Mouse (Mus musculus) adrenal gland, adult 8-10 months (tissue): ENCODE measurements around the gene Ptprh. TPM values are rescaled to one million over a fixed set of nuclear protein-coding genes. Genes with fewer than 3 reads are reported as not detected.
A peak's percentile ranks its signal among the peaks of the same experiment; 100 is the strongest.
"Not testable (repeated sequence)": the region's sequence is repeated elsewhere in the genome, so short reads cannot be mapped to it uniquely, and the experiment has no call there.

Experiments used
- DNase-seq: peaks from one replicate; pipeline ENCODE4 v3.0.0; 2022
- total RNA-seq, 4 experiments: library from RNA; stranded (reverse); gene quantifications; 2 replicates each; pipeline ENCODE4 v1.2.4; 2022

The Ptprh gene
- total RNA-seq, 4 experiments from 2014 or later = not detected

DNA sequence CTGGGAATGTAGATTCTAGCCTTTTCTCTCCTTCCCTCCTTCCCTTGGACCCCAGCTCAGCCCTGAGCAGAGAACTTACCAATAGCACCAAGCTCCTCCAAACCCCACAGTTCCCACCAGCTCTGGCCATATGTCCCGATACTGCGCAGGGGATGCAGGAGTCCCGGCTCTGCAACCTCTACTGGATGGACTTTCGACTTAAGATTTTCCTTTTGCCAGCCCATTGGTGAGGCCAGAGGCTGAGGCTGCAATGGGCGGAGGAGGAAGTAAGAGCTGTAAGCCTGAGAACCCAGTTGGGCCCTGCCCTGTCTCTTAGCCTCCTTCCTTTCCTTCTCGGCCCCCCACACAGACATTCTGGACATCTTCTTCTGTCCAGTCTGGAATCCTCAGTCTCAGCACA, 872 bp downstream of the Ptprh start:
- no peak for DNase-seq

DNA sequence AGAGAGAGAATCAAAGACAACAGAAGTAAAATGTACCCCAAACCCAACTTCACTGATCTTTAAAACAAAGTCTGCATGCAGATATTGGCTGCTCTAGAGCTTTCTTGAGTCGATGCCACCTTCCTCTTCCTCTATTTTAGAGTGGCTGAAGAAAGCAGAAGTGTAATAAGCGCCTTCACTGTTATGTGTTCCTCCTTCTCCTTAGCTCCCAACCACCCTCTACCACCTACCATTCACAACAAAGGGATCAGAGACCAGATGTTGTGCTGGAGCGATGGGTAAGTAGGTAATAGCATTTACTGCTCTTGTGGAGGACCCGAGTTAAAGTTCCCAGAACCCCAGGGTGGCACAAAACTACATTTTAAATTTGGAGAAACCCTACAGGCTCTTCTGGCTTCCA, 6.8 kb downstream of the Ptprh start:
- DNase-seq = not testable (repeated sequence)

DNA sequence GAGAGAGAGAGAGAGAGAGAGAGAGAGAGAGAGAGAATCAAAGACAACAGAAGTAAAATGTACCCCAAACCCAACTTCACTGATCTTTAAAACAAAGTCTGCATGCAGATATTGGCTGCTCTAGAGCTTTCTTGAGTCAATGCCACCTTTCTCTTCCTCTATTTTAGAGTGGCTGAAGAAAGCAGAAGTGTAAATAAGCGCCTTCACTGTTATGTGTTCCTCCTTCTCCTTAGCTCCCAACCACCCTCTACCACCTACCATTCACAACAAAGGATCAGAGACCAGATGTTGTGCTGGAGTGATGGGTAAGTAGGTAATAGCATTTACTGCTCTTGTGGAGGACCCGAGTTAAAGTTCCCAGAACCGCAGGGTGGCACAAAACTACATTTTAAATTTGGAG, 22.4 kb downstream of the Ptprh start:
- not testable (repeated sequence) for DNase-seq

DNA sequence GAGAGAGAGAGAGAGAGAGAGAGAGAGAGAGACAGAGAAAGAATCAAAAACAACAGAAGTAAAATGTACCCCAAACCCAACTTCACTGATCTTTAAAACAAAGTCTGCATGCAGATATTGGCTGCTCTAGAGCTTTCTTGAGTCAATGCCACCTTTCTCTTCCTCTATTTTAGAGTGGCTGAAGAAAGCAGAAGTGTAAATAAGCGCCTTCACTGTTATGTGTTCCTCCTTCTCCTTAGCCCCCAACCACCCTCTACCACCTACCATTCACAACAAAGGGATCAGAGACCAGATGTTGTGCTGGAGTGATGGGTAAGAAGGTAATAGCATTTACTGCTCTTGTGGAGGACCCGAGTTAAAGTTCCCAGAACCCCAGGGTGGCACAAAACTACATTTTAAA, 31.5 kb downstream of the Ptprh start:
- not testable (repeated sequence) for DNase-seq

DNA sequence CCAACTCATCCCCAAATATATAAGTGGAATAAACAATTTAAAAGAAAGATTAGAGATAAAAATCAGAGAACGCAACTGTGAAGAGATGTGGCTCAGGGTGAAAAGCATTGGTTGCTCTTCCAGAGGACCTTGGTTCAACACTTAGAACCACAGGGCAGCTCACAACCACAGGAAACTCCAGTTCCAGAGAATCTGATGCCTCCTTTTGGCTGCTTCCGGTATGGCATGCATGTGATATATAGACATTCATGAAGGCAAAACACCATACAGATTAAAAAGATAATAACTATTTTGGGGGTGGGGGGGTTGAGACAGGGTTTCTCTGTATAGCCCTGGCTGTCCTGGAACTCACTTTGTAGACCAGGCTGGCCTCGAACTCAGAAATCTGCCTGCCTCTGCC, 41.2 kb downstream of the Ptprh start:
- no peak for DNase-seq

DNA sequence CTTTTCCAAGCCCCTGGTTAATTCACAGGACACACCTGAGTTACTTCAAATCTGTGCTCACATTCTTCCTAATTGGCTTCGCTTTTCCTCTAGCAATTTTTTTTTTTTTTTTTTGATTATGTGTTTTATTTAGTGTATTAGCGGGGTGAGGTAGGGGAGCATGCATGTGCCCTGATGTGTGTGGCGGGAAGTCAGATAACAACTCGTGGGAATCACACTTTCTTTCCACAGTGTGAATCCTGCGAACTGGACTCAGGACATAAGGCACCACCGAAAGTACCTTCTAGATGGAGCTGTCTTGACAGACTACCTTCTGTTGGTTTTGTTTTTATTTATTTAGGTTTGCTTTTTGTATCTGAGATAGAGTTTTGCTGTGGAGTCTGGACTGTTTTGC, 46.7 kb downstream of the Ptprh start:
- no peak for DNase-seq

DNA sequence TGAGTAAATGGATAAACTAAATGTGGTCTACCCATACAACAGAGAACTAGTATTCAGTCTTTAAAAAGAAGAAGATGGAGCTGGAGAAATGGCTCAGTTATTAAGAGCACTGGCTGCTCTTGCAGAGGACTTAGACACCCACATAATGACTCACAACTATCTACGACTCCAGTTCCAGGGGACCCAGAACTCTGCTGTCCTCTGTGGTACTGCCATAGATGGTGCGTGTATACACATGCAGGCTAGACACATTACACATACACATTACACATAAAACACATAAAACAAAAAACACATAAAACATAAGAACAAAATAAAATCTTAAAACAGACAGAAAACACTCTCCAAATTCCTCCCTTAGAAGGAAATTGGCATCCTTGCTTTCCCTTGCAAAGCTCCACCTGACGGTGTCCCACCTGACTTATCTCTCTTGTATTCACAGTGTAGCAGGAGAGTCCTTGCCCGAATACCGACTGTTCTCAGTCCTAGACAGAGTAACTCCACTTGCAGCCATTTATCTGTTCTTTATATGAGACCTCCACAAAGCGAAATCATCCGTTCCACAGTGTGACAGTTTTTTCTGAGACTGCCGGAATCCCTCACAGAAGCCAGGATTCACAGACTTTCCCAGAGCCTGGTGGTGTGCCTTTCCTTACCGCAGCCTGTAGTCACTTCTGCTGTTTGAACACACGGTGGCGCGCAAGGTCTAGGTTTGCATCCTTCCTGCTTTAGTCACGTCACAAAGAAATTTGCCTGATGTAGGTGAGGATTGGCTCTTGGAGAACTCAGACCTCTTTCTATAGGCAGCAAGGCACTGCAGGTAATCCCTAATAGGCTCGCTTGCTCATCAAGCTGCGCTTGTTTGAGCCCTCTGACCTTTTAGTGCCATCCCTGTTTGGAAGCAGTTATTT, 47.3 kb downstream of the Ptprh start:
- DNase-seq = peak; percentile 35

DNA sequence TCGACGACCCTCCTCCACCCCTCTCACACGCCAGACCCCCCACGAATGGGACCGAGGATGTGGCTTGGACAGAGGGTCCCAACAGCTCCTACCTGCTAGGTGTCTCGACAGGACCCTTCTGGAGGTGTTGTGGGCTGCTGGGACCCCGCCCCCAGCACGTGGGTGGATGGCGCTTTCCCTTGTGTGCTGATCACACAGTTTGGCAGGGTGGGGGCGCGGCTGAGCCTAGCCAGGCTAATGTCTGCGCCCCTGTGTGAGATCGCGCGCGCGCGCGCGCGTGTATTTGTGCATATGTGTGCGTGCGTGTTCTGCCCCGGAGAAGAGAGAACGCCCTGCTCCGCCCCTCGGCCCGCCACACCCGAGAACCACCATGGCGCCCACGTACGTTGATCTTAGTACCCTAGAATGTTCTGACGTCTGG, 56.6 kb downstream of the Ptprh start, which contains the start of gene Syt5:
TSS of gene Syt5 (minus strand) at position 321 of the 421 bp plus-strand sequence.
- no peak for DNase-seq

DNA sequence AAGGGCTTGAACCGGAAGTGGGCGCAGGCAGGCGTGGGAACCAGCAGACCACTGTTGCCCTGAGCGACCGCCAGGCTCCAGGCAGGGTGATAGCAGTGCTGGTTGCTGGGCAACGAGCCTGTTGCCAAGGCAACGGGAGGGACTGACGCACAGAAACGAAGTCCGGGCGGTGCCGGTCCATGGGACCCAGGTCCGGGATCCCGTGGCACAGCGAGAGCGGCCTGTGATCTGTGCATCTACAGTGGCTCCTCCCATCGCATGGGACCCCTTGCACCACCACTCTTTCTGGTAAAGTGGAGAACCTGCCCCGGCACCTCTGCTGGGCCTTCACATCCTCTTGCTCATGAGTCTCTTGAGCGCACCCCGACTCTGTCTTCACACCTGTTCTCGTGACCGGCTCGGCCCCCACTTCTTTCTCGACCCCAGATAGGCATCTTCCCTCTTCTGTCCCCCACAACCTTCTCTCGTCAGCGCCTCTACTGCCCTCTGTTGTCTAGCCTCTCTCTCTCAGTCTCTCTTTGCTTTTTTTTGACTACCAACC, 57.2 kb downstream of the Ptprh start:
- peak; percentile 62 for DNase-seq

DNA sequence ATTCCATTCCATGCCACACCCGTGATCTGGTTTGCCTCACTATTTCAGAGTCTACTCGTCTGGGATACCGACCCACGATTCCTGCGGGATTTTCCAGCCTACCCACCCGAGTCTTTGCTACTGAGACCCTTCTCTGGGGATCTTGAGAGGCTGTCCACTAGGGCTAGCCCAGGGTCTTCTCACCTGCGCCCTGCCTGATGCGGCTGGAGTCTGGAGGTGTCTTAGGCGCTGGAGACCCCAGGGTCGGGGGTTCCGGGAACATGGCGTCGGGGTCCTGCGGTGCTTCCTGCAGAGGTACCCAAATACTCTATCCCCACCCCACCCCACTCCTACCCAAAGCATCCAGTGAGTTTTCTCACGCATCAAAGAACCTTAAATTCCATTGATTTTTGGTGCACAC, 57.8 kb downstream of the Ptprh start:
- no peak for DNase-seq

DNA sequence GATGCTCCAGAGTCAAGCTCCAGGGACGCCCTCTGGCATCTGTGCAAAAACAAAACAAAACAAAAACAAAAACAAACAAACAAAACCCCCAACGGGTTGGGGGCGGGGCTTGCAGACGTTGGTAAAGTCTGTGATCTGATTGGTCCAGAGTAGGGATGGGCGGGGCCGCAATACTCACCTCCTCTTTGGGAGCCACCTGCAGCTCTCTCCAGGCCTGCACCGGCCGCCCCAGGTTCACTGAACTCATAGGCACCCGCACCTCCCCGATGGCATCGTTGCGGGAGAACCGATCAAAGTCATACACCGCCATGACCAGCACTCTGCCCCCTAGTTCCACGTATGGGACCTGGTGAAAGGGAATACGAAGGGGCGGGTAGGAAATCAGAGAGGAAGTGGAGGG, 61.8 kb downstream of the Ptprh start:
- DNase-seq = no peak

DNA sequence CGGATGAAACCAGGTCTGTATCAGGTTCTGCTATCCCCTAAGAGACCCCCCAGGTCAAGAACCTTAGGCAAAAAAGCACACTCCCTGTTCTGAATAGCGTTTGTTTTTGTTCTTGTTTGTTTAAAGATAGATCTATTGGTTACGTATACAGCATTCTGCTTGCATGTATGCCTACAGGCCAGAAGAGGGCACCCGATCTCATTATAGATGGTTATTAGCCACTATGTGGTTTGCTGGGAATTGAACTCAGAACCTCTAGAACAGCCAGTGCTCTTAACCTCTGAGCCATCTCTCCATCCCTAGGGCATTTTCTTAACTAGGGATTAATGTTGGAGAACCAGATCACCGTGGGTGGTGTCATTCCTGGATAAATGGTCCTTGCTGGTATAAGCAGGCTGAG, 62.5 kb downstream of the Ptprh start:
- DNase-seq = no peak

DNA sequence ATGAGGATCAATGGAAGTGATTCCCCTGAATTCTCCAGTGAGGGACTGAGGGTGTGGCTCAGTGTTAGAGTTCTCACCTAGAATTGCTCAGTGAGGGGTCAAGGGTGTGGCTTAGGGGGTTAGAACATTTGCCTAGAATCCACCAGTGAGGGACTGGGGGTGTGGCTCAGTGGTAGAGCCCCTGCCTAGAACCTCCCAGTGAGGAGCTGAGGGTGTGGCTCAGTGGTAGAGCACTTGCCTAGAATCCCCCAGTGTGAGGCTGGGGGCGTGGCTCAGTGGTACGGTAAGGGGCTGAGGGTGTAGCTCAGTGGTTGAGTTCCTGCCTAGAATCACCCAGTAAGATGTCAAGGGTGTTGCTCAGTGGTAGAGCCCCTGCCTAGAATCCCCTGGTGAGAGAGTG, 64.8 kb downstream of the Ptprh start:
- no peak for DNase-seq

DNA sequence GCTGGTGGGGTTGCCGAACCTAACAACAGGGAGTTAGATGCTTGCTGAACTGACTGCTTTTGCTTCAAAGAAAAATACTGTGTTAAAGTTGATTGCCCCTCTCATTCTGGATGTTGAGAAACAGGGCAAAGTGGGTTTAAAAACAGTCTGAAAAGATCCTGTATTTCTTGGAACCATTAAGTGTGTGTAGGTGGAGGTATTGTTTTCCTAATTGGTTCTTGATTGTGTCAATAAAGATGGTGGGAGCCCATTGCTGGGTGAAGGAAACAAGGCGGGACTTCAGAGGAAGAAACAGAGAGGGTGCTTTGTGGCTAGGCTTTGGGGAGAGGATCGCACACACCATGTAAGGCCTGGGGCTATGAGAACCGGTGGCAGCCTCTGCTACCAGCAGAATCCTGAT, 66.7 kb downstream of the Ptprh start:
- no peak for DNase-seq

DNA sequence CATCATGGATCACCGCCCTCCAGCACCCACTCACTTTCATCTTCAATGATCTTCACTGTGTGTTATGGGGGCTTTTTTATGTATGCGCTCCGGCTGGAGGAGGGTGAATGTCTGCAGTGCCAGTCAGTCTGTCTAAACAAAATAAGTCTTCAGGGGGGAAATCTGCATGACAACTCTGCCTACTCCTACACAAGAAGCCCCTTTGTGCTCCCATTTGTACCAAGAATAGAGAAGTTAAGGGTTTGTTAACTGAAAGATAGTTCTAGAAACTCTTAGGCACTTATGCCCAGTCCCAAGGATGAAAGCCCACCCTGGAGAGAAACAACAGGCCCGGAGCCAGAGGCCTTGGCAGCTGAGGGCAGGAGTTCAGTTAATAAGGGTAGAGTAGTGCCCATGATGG, 67.5 kb downstream of the Ptprh start:
- DNase-seq = no peak

DNA sequence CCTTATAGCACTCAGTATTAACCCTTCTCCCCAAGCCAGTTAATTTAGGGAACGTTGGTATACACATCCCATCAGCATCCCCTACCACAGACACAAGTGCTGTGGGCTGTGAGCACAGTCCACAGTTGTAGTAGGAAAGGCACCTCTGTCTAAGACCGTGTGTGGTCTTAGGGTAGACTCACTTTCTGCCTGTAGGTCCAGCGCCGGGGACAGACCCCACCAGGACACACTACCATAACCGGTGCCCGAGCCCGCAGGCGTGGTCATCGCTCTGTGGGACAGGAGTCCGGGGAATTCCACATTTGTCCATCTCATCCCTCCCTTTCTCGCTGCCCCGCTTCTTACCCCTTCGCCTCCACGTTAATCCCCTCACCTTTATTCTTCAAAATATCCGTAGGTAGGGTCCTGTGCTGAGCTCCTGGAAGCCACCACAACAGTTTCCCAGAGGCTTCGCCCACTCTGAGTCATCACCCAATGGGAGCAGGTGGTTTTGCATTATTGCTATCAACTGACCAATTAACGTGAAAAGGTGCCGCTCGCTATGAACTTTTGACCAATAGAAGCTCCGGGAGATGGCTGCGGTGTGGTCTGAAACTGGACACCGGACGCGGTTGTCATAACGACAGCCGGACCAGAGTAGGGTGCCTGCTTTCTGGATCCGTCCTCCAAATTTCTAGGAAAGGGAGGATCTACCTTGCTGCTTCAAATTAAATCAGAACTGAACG, 71.7 kb downstream of the Ptprh start, which contains the start of gene Dnaaf3:
TSS of gene Dnaaf3 (minus strand) at position 449 of the 725 bp plus-strand sequence.
- DNase-seq = peak; percentile 82

DNA sequence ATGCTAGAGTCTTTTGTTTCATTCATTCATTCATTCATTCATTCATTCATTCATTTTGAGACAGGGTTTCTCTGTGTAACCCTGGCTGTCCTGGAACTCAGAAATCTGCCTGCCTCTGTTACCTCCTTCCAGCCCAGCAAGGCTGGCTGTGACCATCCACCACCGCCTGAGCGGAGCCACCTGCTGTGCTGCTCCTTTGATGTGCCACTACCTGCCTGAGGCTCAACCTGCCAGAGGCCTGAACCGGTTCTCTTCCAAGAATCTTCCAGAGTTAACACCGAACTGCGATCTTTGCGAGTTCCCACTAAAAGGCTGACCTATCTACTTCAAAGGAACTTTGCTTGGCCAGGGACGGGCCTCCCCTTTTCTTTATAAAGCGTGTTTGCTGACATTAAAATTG, 73.7 kb downstream of the Ptprh start:
- DNase-seq = not testable (repeated sequence)

DNA sequence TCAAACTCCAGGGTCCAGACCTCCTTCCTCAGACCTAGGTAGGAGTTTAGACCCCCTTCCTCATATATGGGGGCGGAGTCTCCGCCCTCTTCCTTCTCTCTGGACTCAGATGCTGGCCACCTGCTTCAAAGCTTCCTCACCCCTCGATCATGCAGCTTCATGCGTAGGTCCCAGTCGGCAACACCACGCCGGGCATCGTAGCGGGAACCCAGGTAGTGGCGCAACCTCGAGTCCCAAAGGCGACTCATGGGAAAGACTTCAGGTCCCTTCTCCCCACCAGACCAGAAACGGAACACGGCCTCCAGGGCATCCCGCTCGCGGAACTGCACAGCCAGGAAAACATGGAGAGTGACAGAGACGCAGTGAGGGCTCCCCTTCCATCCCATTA, 76.5 kb downstream of the Ptprh start:
- DNase-seq = no peak

DNA sequence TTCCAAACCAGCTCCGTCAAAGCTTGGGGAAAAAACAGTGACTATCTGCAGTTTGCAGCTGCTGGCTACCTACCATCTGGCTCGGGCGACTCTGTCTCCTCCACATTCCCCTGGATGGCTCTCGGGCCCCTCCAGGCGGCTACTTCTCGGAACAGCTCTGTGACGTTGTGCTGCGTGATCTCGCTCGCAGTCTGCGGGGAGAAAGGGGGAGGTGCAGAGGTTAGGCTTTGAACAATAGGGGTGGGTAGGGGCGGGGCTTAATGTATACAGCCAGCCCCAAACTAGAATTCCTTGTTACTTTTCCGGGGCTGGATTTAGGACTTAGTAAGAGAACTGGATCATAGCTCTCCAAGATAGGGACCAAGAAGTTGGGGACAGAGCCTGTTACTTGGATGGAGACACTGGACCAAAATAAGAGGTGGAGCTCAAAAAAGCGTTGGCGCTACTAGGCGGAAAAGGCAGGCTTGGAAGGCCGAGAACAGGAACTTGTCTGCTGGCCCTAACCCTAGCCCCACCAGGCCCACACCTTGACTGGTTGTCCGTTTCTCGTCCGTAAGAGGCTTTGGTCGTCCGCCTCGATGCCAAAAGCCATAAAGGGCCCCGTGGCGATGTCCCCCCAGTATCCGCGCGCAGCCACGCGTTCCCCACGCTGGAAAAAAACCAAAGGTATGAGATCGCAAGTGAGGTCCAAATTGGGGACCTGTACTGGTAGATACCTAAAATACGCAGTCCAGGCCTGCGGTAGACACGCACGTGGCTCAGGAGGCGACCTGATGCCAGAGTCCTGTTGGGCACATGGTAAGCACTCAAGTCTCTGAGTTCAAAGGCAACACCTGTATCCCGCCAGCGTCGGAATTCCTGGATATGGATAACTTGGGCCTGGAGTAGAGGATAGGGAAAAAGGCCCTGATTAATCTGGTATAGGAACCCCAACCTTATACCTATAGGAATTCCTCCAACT, 77.2 kb downstream of the Ptprh start:
- DNase-seq = peak; percentile 40

DNA sequence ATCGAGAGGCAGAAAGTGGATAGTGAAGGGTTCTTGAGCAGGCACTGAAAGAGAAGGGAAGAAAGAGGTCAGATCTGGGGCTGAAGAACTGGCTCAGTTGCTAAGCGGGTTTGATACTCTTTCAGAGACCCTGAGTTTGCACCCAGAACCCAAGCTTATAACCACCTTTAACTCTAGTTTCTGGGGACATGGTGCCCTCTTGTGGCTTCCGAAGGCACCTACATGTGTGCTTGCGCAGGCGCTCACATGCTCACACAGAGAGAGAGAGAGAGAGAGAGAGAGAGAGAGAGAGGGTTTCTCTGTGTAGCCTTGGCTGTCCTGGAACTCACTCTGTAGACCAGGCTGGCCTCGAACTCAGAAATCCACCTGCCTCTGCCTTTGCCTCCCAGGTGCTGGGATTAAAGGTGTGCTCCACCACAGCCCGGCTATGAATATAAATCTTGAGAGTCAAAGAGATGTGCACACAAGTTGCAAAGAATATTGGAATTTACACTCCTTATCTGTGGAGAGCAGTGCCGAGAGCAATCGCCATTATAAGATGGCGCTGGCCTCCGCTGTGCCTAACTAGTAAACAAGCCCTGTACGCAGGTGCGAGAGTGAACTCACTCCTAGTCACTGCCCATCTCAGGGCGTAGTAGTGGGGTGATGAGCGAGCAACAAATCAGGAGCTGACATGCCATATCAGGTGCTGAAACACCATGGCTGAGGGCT, 79.5 kb downstream of the Ptprh start, which contains the start of gene Tnni3:
TSS of gene Tnni3 (minus strand) at position 18 of the 711 bp plus-strand sequence.
- not testable (repeated sequence) for DNase-seq
